Mouse (Mus musculus): ENCODE measurements around the gene Fam131c. TPM values are rescaled to one million over a fixed set of nuclear protein-coding genes. Genes with fewer than 3 reads are reported as not detected.

Fam131c gene
- 0.08 TPM in 1 of 2 replicates, not detected in the other for polyA plus RNA-seq (2015; fragmentation: Nextera tagmentation; extraction: Ambion mirVana)

GRCm38 (mm10) chr4:141367997-141368791 lies at the start of gene Fam131c:
Fam131c (plus strand) TSS chr4:141368220.
- no peak for ATAC-seq (ENCODE audit: insufficient read depth)
- Histone ChIP-seq H3K4me1 (replicated peaks) (peaks cover 3% of the 10 kb centered on the region; the same call in 1 of the 2 replicates), H3K27ac (replicated peaks) (no peak within 1 kb of the TSS), H3K9ac (no peak within 1 kb of the TSS), H3K4me2 (peak within 1 kb of the TSS; percentile 70), H3K4me3 (replicated peaks) (peak within 1 kb of the TSS; percentile 46), H3K9me3 (replicated peaks) (no peaks in the 10 kb centered on the region), H3K36me3 (replicated peaks) (no peaks in the 10 kb centered on the region), H3K27me3 (peaks cover 67% of the 10 kb centered on the region)
- WGBS (ENCODE audit: insufficient replicate concordance) = 3% methylated on average over 68 of the region's 71 CpGs

GRCm38 (mm10) chr4:141322526-141322925 lies 45.5 kb upstream of the Fam131c start:
- 40% methylated on average over 11 of the region's 11 CpGs for WGBS (ENCODE audit: insufficient replicate concordance)
- Histone ChIP-seq H3K4me3 (replicated peaks) (no peak overlapping the region), H3K27me3 (peaks cover 4% of the 10 kb centered on the region; the same call in 1 of the 2 replicates), H3K9ac (no peak overlapping the region), H3K27ac (replicated peaks) (no peak overlapping the region), H3K9me3 (replicated peaks) (no peaks in the 10 kb centered on the region), H3K4me2 (no peak overlapping the region), H3K4me1 (replicated peaks) (no peaks in the 10 kb centered on the region; the same call in 1 of the 2 replicates), H3K36me3 (replicated peaks) (peaks cover 9% of the 10 kb centered on the region; the same call in 1 of the 2 replicates)
- ATAC-seq (ENCODE audit: insufficient read depth) = no peak

- Histone ChIP-seq H3K4me1 (replicated peaks) (no peaks in the 10 kb centered on the region; the same call in 1 of the 2 replicates), H3K4me3 (replicated peaks) (no peak overlapping the region), H3K9ac (no peak overlapping the region), H3K9me3 (replicated peaks) (no peaks in the 10 kb centered on the region), H3K36me3 (replicated peaks) (peaks cover 9% of the 10 kb centered on the region; the same call in 1 of the 2 replicates), H3K27me3 (peaks cover 4% of the 10 kb centered on the region; the same call in 1 of the 2 replicates), H3K4me2 (no peak overlapping the region), H3K27ac (replicated peaks) (no peak overlapping the region)
- ATAC-seq (ENCODE audit: insufficient read depth) = no peak
- 52% methylated on average over 6 of the region's 6 CpGs for WGBS (ENCODE audit: insufficient replicate concordance)
Measured at GRCm38 (mm10) chr4:141324771-141325191, 43.2 kb upstream of the Fam131c start.

- peaks cover 4% of the 10 kb centered on the region; the same call in 1 of the 2 replicates for H3K27me3 ChIP-seq
- H3K9ac ChIP-seq = no peak overlapping the region
- H3K27ac ChIP-seq (replicated peaks) = no peak overlapping the region
- peaks cover 9% of the 10 kb centered on the region; the same call in 1 of the 2 replicates for H3K36me3 ChIP-seq (replicated peaks)
- no peak for ATAC-seq (ENCODE audit: insufficient read depth)
- WGBS (ENCODE audit: insufficient replicate concordance) = 15% methylated on average over 15 of the region's 15 CpGs
- H3K4me1 ChIP-seq (replicated peaks) = no peaks in the 10 kb centered on the region; the same call in 1 of the 2 replicates
- H3K4me2 ChIP-seq = no peak overlapping the region
- H3K9me3 ChIP-seq (replicated peaks) = no peaks in the 10 kb centered on the region
- no peak overlapping the region for H3K4me3 ChIP-seq (replicated peaks)
Measured at GRCm38 (mm10) chr4:141325636-141326035, 42.4 kb upstream of the Fam131c start.

- WGBS (ENCODE audit: insufficient replicate concordance) = 53% methylated on average over 4 of the region's 4 CpGs
Measured at GRCm38 (mm10) chr4:141327075-141327474, 40.9 kb upstream of the Fam131c start.

GRCm38 (mm10) chr4:141328742-141329141 lies 39.3 kb upstream of the Fam131c start:
- H3K36me3 ChIP-seq (replicated peaks) = 0 out of 2 replicates have a peak, but pooled peaks cover 4% of the 10 kb centered on the region
- no peak overlapping the region for H3K4me2 ChIP-seq
- no peaks in the 10 kb centered on the region; the same call in 1 of the 2 replicates for H3K4me1 ChIP-seq (replicated peaks)
- H3K4me3 ChIP-seq (replicated peaks) = no peak overlapping the region
- H3K9ac ChIP-seq = no peak overlapping the region
- H3K9me3 ChIP-seq (replicated peaks) = no peaks in the 10 kb centered on the region
- no peak for ATAC-seq (ENCODE audit: insufficient read depth)
- H3K27me3 ChIP-seq = peaks cover 4% of the 10 kb centered on the region; the same call in 1 of the 2 replicates
- no peak overlapping the region for H3K27ac ChIP-seq (replicated peaks)
- 68% methylated on average over 9 of the region's 9 CpGs for WGBS (ENCODE audit: insufficient replicate concordance)

More at GRCm38 (mm10) chr4:141327075-141327474, 40.9 kb upstream of the Fam131c start:
- peaks cover 8% of the 10 kb centered on the region; the same call in 1 of the 2 replicates for H3K36me3 ChIP-seq (replicated peaks)
- H3K27ac ChIP-seq (replicated peaks) = no peak overlapping the region
- H3K4me1 ChIP-seq (replicated peaks) = no peaks in the 10 kb centered on the region; the same call in 1 of the 2 replicates
- no peak overlapping the region for H3K4me3 ChIP-seq (replicated peaks)
- no peak overlapping the region for H3K4me2 ChIP-seq
- H3K9ac ChIP-seq = no peak overlapping the region
- peaks cover 4% of the 10 kb centered on the region; the same call in 1 of the 2 replicates for H3K27me3 ChIP-seq
- no peak for ATAC-seq (ENCODE audit: insufficient read depth)
- H3K9me3 ChIP-seq (replicated peaks) = no peaks in the 10 kb centered on the region

GRCm38 (mm10) chr4:141329968-141330367 lies 38.1 kb upstream of the Fam131c start:
- no peak overlapping the region for H3K27ac ChIP-seq (replicated peaks)
- no peaks in the 10 kb centered on the region for H3K9me3 ChIP-seq (replicated peaks)
- no peak overlapping the region for H3K4me2 ChIP-seq
- no peak for ATAC-seq (ENCODE audit: insufficient read depth)
- no peak overlapping the region for H3K9ac ChIP-seq
- peaks cover 4% of the 10 kb centered on the region; the same call in 1 of the 2 replicates for H3K27me3 ChIP-seq
- H3K36me3 ChIP-seq (replicated peaks) = no peaks in the 10 kb centered on the region
- H3K4me3 ChIP-seq (replicated peaks) = no peak overlapping the region
- WGBS (ENCODE audit: insufficient replicate concordance) = 47% methylated on average over 12 of the region's 12 CpGs
- H3K4me1 ChIP-seq (replicated peaks) = no peaks in the 10 kb centered on the region; the same call in 1 of the 2 replicates

GRCm38 (mm10) chr4:141331446-141331845 lies 36.6 kb upstream of the Fam131c start:
- H3K9ac ChIP-seq = no peak overlapping the region
- no peak overlapping the region for H3K4me3 ChIP-seq (replicated peaks)
- no peak overlapping the region for H3K4me2 ChIP-seq
- no peak for ATAC-seq (ENCODE audit: insufficient read depth)
- H3K9me3 ChIP-seq (replicated peaks) = no peaks in the 10 kb centered on the region
- no peak overlapping the region for H3K27ac ChIP-seq (replicated peaks)
- H3K4me1 ChIP-seq (replicated peaks) = no peaks in the 10 kb centered on the region
- peaks cover 5% of the 10 kb centered on the region; the same call in 1 of the 2 replicates for H3K27me3 ChIP-seq
- 62% methylated on average over 2 of the region's 2 CpGs for WGBS (ENCODE audit: insufficient replicate concordance)
- no peaks in the 10 kb centered on the region for H3K36me3 ChIP-seq (replicated peaks)

GRCm38 (mm10) chr4:141332258-141332657 lies 35.8 kb upstream of the Fam131c start:
- Histone ChIP-seq H3K9ac (no peak overlapping the region), H3K36me3 (replicated peaks) (no peaks in the 10 kb centered on the region), H3K9me3 (replicated peaks) (no peaks in the 10 kb centered on the region), H3K4me2 (no peak overlapping the region), H3K27ac (replicated peaks) (no peak overlapping the region), H3K4me3 (replicated peaks) (no peak overlapping the region), H3K4me1 (replicated peaks) (no peaks in the 10 kb centered on the region), H3K27me3 (peaks cover 5% of the 10 kb centered on the region; the same call in 1 of the 2 replicates)
- no peak for ATAC-seq (ENCODE audit: insufficient read depth)
- WGBS (ENCODE audit: insufficient replicate concordance) = 50% methylated on average over 7 of the region's 7 CpGs

- no peaks in the 10 kb centered on the region for H3K4me1 ChIP-seq (replicated peaks)
- H3K36me3 ChIP-seq (replicated peaks) = no peaks in the 10 kb centered on the region
- H3K9ac ChIP-seq = no peak overlapping the region
- no peak overlapping the region for H3K4me2 ChIP-seq
- H3K9me3 ChIP-seq (replicated peaks) = no peaks in the 10 kb centered on the region
- H3K4me3 ChIP-seq (replicated peaks) = no peak overlapping the region
- WGBS (ENCODE audit: insufficient replicate concordance) = 57% methylated on average over 5 of the region's 5 CpGs
- H3K27me3 ChIP-seq = peaks cover 16% of the 10 kb centered on the region; the same call in 1 of the 2 replicates
- H3K27ac ChIP-seq (replicated peaks) = no peak overlapping the region
- ATAC-seq (ENCODE audit: insufficient read depth) = no peak
Measured at GRCm38 (mm10) chr4:141334695-141335094, 33.3 kb upstream of the Fam131c start.

- H3K4me2 ChIP-seq = no peak overlapping the region
- no peaks in the 10 kb centered on the region for H3K9me3 ChIP-seq (replicated peaks)
- no peak for ATAC-seq (ENCODE audit: insufficient read depth)
- WGBS (ENCODE audit: insufficient replicate concordance) = 21% methylated on average over 3 of the region's 3 CpGs
- no peak overlapping the region for H3K27ac ChIP-seq (replicated peaks)
- no peak overlapping the region for H3K9ac ChIP-seq
- H3K36me3 ChIP-seq (replicated peaks) = no peaks in the 10 kb centered on the region
- H3K27me3 ChIP-seq = peaks cover 16% of the 10 kb centered on the region; the same call in 1 of the 2 replicates
- H3K4me1 ChIP-seq (replicated peaks) = no peaks in the 10 kb centered on the region
- no peak overlapping the region for H3K4me3 ChIP-seq (replicated peaks)
Measured at GRCm38 (mm10) chr4:141335263-141335796, 32.7 kb upstream of the Fam131c start.

All from liver, embryonic 15.5 days (tissue).